Mouse (Mus musculus) thymus, adult 2 months (tissue): ENCODE measurements at regions not wholly inside any gene's neighbourhood (a gene's known extent, or its start where the extent isn't known, plus 50 kb on each side); places are given as distances from the start of the nearest gene placed in this dataset.

Experiments
- CTCF ChIP-seq: fragments of 200-500 bp; IDR thresholded peaks from 2 replicates; pipeline ENCODE4 v1.5.1; 2012; ENCODE audit warnings: mild to moderate bottlenecking, control low read depth, low read length, moderate library complexity, borderline replicate concordance; ENCODE audit not compliant: control insufficient read depth, poor library complexity, insufficient read depth; ENCODE audit errors: extremely low read depth
- POLR2A ChIP-seq: fragments of 200-500 bp; IDR thresholded peaks from 2 replicates; pipeline ENCODE4 v1.6.1; 2012; ENCODE audit warnings: mild to moderate bottlenecking, low read length, control low read depth, moderate library complexity; ENCODE audit not compliant: control insufficient read depth, poor library complexity, insufficient read depth; ENCODE audit errors: extremely low read depth

GRCm38 (mm10) chr2:46666084-46666989 lies 1549.1 kb upstream of the Zeb2 start:
- TF ChIP-seq CTCF (no peak), POLR2A (no peak)
